Mouse (Mus musculus): ENCODE data around the gene Aldh3b3. TPM values are rescaled to one million over a fixed set of nuclear protein-coding genes. Genes with fewer than 3 reads are reported as not detected.
A peak's percentile ranks its signal among the peaks of the same experiment; 100 is the strongest.
"Not testable (repeated sequence)": the region's sequence is repeated elsewhere in the genome, so short reads cannot be mapped to it uniquely, and the experiment has no call there.

Aldh3b3 gene
- polyA plus RNA-seq, 1 experiment from 2014 or later = not detected

DNA sequence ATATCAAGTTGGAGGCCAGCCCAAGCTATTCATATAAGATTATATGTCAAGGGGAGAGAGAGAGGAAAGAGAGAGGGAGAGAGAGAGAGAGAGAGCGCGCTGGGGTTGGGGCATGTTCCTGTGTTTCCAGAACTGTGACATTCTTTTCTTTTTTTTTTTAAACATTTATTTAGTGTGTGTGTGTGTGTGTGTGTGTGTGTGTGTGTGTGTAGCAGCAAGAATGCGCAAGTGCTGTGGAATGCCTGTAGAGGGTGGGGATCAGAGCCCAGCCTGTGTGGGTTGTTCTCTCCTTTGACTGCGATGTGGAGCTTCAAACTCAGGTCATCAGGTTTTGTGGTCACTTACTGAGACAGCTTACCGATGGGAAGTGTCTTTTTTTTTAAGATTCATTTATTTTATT is 1.8 kb downstream of the Aldh3b3 start:
- no peak overlapping the region for H3K9ac ChIP-seq (replicated peaks)
- H3K4me2 ChIP-seq (replicated peaks) = no peak overlapping the region
- no peak overlapping the region for H3K4me3 ChIP-seq (replicated peaks)
- H3K27ac ChIP-seq = no peak overlapping the region
- no peaks in the 10 kb centered on the region for H3K36me3 ChIP-seq
- no peak for ATAC-seq
- WGBS = 88% methylated on average over 5 of the region's 5 CpGs
- H3K9me3 ChIP-seq = no peaks in the 10 kb centered on the region
- no peaks in the 10 kb centered on the region for H3K4me1 ChIP-seq (replicated peaks)
- H3K27me3 ChIP-seq = 0 out of 2 replicates have a peak, but pooled peaks cover 3% of the 10 kb centered on the region

DNA sequence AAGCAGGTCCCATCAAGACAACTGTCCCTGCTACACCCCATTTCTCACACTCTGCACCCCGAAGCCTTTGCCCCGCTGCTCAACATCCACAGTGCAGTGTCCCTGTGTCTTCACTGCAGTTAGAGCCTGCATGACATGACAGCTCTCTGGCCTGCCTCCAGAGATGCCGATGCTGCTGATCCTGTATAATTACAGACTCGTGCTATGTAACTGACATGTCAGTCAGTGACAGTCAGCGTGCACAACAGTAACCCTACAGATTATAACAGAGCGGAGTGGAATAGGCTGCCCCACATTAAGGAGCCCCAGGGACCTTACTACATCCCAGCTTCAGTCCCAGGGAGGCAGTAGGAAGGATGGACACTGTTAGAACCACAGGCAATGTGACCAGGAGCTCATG is 3.4 kb downstream of the Aldh3b3 start:
- not testable (repeated sequence) for H3K4me3 ChIP-seq (replicated peaks); H3K36me3 ChIP-seq; H3K9me3 ChIP-seq; H3K9ac ChIP-seq (replicated peaks); ATAC-seq; H3K4me2 ChIP-seq (replicated peaks); H3K27me3 ChIP-seq; H3K27ac ChIP-seq; H3K4me1 ChIP-seq (replicated peaks)
- WGBS = 85% methylated on average over 6 of the region's 6 CpGs

DNA sequence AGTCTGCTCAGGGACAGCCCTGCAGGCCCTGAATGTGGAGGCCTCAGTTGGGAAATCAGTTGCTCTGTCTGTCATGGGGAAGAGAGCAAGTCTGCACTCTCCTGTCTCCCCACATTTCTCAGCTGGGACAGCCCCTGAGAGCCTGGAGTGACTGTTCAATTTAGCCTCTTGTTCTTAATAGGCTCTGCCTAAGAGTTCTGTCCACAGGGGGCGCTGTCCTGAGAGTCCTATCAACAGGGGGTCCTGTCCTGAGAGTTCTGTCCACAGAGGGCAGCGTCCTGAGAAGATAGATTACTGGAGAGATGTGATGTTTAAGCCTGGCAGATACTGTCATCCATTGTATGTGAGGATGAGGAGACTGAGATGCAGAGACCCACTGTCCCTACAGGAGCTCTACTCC is 4.0 kb downstream of the Aldh3b3 start:
- Histone ChIP-seq H3K9ac (replicated peaks) (no peak overlapping the region), H3K27ac (no peak overlapping the region), H3K4me1 (replicated peaks) (no peaks in the 10 kb centered on the region), H3K27me3 (no peaks in the 10 kb centered on the region), H3K4me2 (replicated peaks) (no peak overlapping the region), H3K9me3 (no peaks in the 10 kb centered on the region), H3K4me3 (replicated peaks) (no peak overlapping the region), H3K36me3 (no peaks in the 10 kb centered on the region)
- ATAC-seq = no peak
- 17% methylated on average over 2 of the region's 2 CpGs for WGBS

DNA sequence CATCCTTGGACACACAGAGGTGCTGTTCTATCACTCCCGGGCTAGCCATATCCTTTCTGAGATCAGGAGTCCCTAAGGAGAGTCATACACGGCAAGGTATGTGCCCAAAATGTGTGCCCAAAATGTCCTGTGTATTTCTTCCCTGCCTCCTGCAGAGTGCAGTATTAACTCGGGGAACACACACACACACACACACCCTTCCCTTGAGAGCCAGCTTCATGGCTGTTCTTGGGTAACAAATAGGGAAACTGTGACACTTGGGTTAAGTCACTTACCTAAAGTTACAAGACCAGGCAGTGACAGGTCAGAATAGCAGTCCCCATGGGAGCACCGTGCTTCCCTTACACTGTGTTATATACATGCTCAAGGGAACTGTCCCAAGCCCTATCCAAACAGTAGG is 5.6 kb downstream of the Aldh3b3 start:
- 76% methylated on average over 4 of the region's 4 CpGs for WGBS

DNA sequence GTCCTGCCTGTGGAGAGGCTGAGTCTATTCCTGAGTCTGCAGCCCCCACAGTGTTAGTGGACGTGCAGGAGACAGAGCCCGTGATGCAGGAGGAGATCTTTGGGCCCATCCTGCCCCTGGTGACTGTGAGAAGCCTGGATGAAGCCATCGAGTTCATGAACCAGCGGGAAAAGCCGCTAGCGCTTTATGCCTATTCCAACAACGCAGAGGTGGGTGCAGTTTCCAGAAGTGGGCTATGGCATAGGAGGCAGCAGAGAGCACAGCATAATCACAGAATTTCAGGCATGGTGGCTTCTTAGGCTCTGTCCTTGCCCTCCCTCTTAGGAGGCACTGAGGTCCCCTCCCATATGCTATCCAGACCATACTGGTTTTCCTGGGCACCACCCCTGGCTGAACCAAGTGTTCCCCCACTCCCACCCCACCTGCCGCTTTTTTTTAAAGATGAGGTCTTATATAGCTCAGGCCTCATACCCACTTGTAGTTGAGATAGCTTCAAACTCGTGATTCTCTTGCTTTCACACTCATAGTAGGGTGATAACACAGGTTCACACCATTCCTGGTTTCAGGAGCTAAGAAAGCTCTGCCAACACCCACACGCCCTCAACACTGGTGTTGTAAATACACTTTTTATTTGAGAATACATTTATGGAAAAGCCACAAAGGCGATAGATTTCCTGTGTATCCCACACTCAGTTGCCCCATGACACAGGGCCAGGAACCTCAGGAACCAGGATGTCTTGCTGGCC is 8.1 kb downstream of the Aldh3b3 start:
- no peak overlapping the region for H3K9ac ChIP-seq (replicated peaks)
- H3K4me3 ChIP-seq (replicated peaks) = no peak overlapping the region
- 72% methylated on average over 11 of the region's 11 CpGs for WGBS
- no peaks in the 10 kb centered on the region for H3K9me3 ChIP-seq
- H3K4me2 ChIP-seq (replicated peaks) = no peak overlapping the region
- H3K27me3 ChIP-seq = no peaks in the 10 kb centered on the region
- no peaks in the 10 kb centered on the region for H3K4me1 ChIP-seq (replicated peaks)
- H3K27ac ChIP-seq = no peak overlapping the region
- no peaks in the 10 kb centered on the region for H3K36me3 ChIP-seq
- ATAC-seq = no peak

More for the DNA sequence above, 5.6 kb downstream of the Aldh3b3 start:
- ATAC-seq = no peak
- H3K36me3 ChIP-seq = no peaks in the 10 kb centered on the region
- H3K27me3 ChIP-seq = no peaks in the 10 kb centered on the region
- no peak overlapping the region for H3K27ac ChIP-seq
- no peaks in the 10 kb centered on the region for H3K4me1 ChIP-seq (replicated peaks)
- no peaks in the 10 kb centered on the region for H3K9me3 ChIP-seq
- H3K4me3 ChIP-seq (replicated peaks) = no peak overlapping the region
- H3K9ac ChIP-seq (replicated peaks) = no peak overlapping the region
- H3K4me2 ChIP-seq (replicated peaks) = no peak overlapping the region

DNA sequence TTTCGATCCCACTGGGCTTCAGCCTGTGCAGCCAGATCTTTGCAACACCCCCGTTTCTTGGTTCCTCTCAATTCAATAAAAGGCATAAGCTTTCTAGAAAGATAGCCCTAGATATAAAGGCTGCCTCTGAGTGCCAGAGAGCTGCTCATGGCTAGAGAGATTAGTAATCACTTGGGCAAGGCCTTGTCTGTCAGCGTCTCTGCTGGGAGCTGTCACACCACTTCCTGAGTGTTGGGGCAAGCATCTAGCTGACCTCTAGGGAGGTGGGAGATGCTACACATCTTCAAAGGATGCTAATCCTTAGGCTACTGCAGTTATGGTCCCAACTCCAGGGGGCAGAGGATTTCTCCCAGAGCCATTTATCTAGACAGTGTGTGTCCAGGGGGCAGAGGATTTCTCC is 8.8 kb downstream of the Aldh3b3 start:
- H3K36me3 ChIP-seq = no peaks in the 10 kb centered on the region
- 63% methylated on average over 3 of the region's 3 CpGs for WGBS
- ATAC-seq = no peak
- no peak overlapping the region for H3K9ac ChIP-seq (replicated peaks)
- no peak overlapping the region for H3K4me3 ChIP-seq (replicated peaks)
- H3K27ac ChIP-seq = no peak overlapping the region
- no peaks in the 10 kb centered on the region for H3K4me1 ChIP-seq (replicated peaks)
- no peaks in the 10 kb centered on the region for H3K9me3 ChIP-seq
- no peaks in the 10 kb centered on the region for H3K27me3 ChIP-seq
- no peak overlapping the region for H3K4me2 ChIP-seq (replicated peaks)

DNA sequence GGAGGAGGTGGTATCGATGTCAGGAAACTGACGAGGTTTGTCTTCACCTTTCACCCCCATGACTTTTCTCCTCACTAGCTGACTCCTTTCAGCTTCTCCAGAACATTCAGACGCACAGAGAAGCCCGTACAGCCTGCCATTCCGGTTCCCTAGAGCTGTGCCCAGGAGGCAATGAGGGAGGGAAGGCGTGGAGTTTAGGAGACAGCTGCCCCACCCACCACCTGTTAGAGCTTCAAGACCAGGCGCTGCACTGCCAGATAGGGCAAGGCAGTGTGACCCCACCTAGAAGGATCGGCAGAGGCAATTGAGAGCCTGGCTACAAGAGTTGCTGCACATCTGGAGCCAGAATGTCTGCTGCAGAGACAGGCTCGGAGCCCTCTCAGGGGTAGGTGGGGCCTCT is 13.8 kb downstream of the Aldh3b3 start, which contains the start of gene Aldh3b2:
Gene Aldh3b2, plus strand, starts transcription at position 100 of the 400 bp plus-strand sequence.
- no peak for ATAC-seq
- Histone ChIP-seq H3K9me3 (no peaks in the 10 kb centered on the region), H3K27ac (no peak within 1 kb of the TSS), H3K4me3 (replicated peaks) (no peak within 1 kb of the TSS), H3K9ac (replicated peaks) (no peak within 1 kb of the TSS), H3K36me3 (no peaks in the 10 kb centered on the region), H3K4me2 (replicated peaks) (no peak within 1 kb of the TSS), H3K27me3 (no peaks in the 10 kb centered on the region), H3K4me1 (replicated peaks) (no peaks in the 10 kb centered on the region)
- 57% methylated on average over 9 of the region's 9 CpGs for WGBS

DNA sequence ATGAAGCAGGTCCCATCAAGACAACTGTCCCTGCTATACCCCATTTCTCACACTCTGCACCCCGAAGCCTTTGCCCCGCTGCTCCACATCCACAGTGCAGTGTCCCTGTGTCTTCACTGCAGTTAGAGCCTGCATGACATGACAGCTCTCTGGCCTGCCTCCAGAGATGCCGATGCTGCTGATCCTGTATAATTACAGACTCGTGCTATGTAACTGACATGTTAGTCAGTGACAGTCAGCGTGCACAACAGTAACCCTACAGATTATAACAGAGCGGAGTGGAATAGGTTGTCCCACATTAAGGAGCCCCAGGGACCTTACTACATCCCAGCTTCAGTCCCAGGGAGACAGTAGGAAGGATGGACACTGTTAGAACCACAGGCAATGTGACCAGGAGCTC is 16.2 kb downstream of the Aldh3b3 start:
- H3K4me2 ChIP-seq (replicated peaks); H3K4me1 ChIP-seq (replicated peaks); ATAC-seq; H3K9ac ChIP-seq (replicated peaks); H3K27ac ChIP-seq; H3K9me3 ChIP-seq; H3K36me3 ChIP-seq; H3K4me3 ChIP-seq (replicated peaks); H3K27me3 ChIP-seq: not testable (repeated sequence)
- WGBS = 77% methylated on average over 6 of the region's 6 CpGs

DNA sequence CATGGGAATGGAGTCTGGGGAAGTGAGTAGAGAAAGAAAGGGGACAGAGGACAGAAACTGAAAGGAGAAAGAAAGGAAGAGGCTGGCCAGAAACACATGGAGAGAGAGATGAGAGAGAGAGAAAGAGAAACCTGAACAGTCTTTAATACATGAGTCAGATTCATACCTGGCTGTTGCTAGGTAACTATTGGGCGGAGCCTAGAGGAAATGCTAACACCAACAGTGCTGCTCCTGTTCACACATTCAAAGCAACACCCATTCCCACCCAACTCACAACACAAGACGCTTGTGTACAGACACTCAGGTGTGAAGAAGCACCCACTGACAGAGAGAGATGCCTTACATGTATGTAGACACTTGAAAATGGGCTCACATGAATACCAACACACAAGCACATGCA is 17.4 kb downstream of the Aldh3b3 start:
- 0 out of 2 replicates have a peak, but pooled peaks cover 3% of the 10 kb centered on the region for H3K4me1 ChIP-seq (replicated peaks)
- WGBS = 76% methylated on average over 2 of the region's 2 CpGs
- H3K27ac ChIP-seq = no peak overlapping the region
- ATAC-seq = no peak
- H3K4me2 ChIP-seq (replicated peaks) = no peak overlapping the region
- no peaks in the 10 kb centered on the region for H3K36me3 ChIP-seq
- H3K9ac ChIP-seq (replicated peaks) = no peak overlapping the region
- H3K27me3 ChIP-seq = no peaks in the 10 kb centered on the region
- no peak overlapping the region for H3K4me3 ChIP-seq (replicated peaks)
- no peaks in the 10 kb centered on the region for H3K9me3 ChIP-seq

DNA sequence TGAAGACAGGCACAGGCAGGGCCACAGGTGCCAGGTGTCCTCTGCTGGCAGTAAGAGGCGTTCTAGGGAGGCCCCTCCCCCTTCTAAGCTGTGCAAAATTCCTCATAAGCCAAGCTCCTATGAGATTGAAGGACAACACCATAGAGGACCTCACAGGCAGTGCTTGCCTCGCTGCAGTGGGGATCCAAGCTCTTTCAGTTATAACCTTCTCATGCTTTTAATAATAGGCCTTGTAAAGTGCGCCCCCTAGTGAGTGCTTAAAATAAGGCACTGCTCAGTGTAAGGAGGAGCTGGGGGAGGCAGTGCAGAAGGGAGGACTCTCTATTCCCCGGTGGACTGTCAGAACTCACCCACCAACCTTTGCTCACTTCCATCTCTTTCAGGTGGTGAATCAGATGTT is 21.9 kb downstream of the Aldh3b3 start:
- Histone ChIP-seq H3K4me2 (replicated peaks) (no peak overlapping the region), H3K4me3 (replicated peaks) (no peak overlapping the region), H3K27me3 (no peaks in the 10 kb centered on the region), H3K9me3 (no peaks in the 10 kb centered on the region), H3K36me3 (no peaks in the 10 kb centered on the region), H3K4me1 (replicated peaks) (peaks cover 11% of the 10 kb centered on the region), H3K9ac (replicated peaks) (no peak overlapping the region), H3K27ac (no peak overlapping the region)
- peak; percentile 79 for ATAC-seq
- WGBS = 17% methylated on average over 4 of the region's 4 CpGs

DNA sequence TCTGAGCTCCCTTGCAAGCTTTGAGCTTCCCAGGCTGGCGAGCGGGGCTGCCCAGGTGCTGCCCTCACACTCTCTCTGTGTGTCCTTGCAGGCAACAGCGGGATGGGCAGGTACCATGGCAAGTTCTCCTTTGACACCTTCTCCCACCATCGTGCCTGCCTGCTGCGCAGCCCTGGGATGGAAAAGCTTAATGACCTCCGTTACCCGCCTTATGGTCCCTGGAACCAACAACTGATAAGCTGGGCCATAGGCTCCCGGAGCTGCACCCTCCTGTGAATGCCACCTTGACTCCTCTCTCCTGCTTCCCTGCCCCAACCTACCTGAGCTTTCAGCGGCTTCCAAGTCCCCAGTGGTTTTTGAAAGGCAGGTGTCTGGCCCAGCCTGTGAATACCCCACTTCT is 22.5 kb downstream of the Aldh3b3 start:
- Histone ChIP-seq H3K9me3 (no peaks in the 10 kb centered on the region), H3K9ac (replicated peaks) (no peak overlapping the region), H3K36me3 (no peaks in the 10 kb centered on the region), H3K4me2 (replicated peaks) (no peak overlapping the region), H3K27me3 (no peaks in the 10 kb centered on the region), H3K27ac (no peak overlapping the region), H3K4me1 (replicated peaks) (peaks cover 15% of the 10 kb centered on the region), H3K4me3 (replicated peaks) (no peak overlapping the region)
- 80% methylated on average over 9 of the region's 9 CpGs for WGBS
- no peak for ATAC-seq

DNA sequence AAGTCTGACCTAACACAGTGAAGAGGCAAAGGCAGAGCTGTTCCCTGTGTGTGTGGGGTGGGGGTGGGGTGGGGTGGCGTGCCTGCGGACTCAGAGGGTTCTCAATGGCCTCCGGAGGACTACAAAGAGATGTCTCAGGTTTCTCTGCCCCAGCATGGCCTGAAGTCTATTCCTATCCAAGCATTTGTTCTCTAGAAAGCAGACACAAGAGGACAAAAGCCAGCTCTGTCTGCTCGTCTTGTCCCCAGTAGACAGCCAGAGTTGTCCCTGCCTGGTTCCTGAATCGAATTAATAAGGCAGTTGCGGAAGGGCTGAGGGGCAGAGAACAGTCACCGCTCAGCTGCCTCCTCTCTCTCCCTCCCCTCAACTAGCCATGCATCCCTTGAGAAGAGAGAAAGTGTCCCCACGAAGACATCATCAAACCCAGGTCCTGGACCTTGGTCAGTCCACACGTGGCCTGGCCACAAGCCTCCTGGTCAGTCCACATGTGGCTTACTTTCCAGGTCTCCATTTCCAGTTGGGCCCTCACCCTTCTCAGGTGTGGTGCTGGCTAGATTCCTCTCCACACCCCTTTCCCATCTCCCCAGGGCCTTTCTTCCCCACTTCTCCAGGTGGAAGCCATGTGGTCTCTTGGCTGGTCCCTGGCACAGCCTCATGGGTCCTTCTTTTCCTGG is 25.2 kb downstream of the Aldh3b3 start:
- H3K9ac ChIP-seq (replicated peaks) = no peak overlapping the region
- H3K4me3 ChIP-seq (replicated peaks) = no peak overlapping the region
- H3K27me3 ChIP-seq = no peaks in the 10 kb centered on the region
- no peak overlapping the region for H3K4me2 ChIP-seq (replicated peaks)
- 26% methylated on average over 9 of the region's 9 CpGs for WGBS
- H3K27ac ChIP-seq = no peak overlapping the region
- peaks cover 15% of the 10 kb centered on the region for H3K4me1 ChIP-seq (replicated peaks)
- 0 out of 2 replicates have a peak, but pooled peaks cover under 1% of the 10 kb centered on the region for H3K9me3 ChIP-seq
- no peaks in the 10 kb centered on the region for H3K36me3 ChIP-seq
- ATAC-seq = no peak

Data from midbrain, embryonic 13.5 days (tissue).